Mouse (Mus musculus) neural tube, embryonic 12.5 days (tissue): ENCODE measurements at regions not wholly inside any gene's neighbourhood (a gene's known extent, or its start where the extent isn't known, plus 50 kb on each side); places are given as distances from the start of the nearest gene placed in this dataset.

Experiments used
- ATAC-seq: fragments of 200-750 bp; cut with Nextera tagmentation; 2 replicates; pipeline ENCODE4 v1.8.0; 2017; ENCODE audit warnings: low read depth, mild to moderate bottlenecking, moderate TSS enrichment, moderate library complexity; ENCODE audit not compliant: low FRiP score
- H3K27ac ChIP-seq: fragments of 300-500 bp; sonication (generic); 2 replicates; pipeline ENCODE4 v1.5.1; 2016
- H3K27me3 ChIP-seq: fragments of 300-500 bp; sonication (generic); replicated peaks from 2 replicates; pipeline ENCODE4 v1.6.1; 2016; ENCODE audit warnings: mild to moderate bottlenecking
- H3K36me3 ChIP-seq: fragments of 300-500 bp; sonication (generic); 2 replicates; pipeline ENCODE4 v1.6.1; 2016; ENCODE audit warnings: mild to moderate bottlenecking
- H3K4me1 ChIP-seq: fragments of 300-500 bp; sonication (generic); 2 replicates; pipeline ENCODE4 v1.6.1; 2016
- H3K4me2 ChIP-seq: fragments of 300-500 bp; sonication (generic); replicated peaks from 2 replicates; pipeline ENCODE4 v1.6.1; 2016; ENCODE audit warnings: mild to moderate bottlenecking
- H3K4me3 ChIP-seq: fragments of 300-500 bp; sonication (generic); 2 replicates; pipeline ENCODE4 v1.5.1; 2016
- H3K9ac ChIP-seq: fragments of 300-500 bp; sonication (generic); 2 replicates; pipeline ENCODE4 v1.6.1; 2016; ENCODE audit warnings: mild to moderate bottlenecking
- H3K9me3 ChIP-seq: fragments of 300-500 bp; sonication (generic); 2 replicates; pipeline ENCODE4 v1.6.1; 2016; ENCODE audit warnings: mild to moderate bottlenecking
- WGBS: fragments of 180-500 bp; shearing (Covaris S2); methylation state at CpG from one replicate; pipeline ENCODE4 v1.1.7; 2016; 5-methylcytosine and 5-hydroxymethylcytosine counted together

- Histone ChIP-seq H3K36me3 (no peaks in the 10 kb centered on the region), H3K9ac (no peak overlapping the region), H3K9me3 (no peaks in the 10 kb centered on the region), H3K27ac (no peak overlapping the region), H3K27me3 (no peaks in the 10 kb centered on the region), H3K4me1 (no peaks in the 10 kb centered on the region), H3K4me2 (no peak overlapping the region), H3K4me3 (no peak overlapping the region)
- WGBS = 74% methylated on average over 2 of the region's 2 CpGs
- no peak for ATAC-seq
Measured at GRCm38 (mm10) chr1:186383453-186383852, 266.3 kb upstream of the Lyplal1 start.

GRCm38 (mm10) chr1:186383006-186383405, 265.9 kb upstream of the Lyplal1 start:
- no peaks in the 10 kb centered on the region for H3K4me1 ChIP-seq
- H3K36me3 ChIP-seq = no peaks in the 10 kb centered on the region
- no peaks in the 10 kb centered on the region for H3K9me3 ChIP-seq
- no peak overlapping the region for H3K4me2 ChIP-seq
- H3K27me3 ChIP-seq = no peaks in the 10 kb centered on the region
- no peak for ATAC-seq
- no peak overlapping the region for H3K9ac ChIP-seq
- H3K4me3 ChIP-seq = no peak overlapping the region
- WGBS = 91% methylated on average over 3 of the region's 3 CpGs
- no peak overlapping the region for H3K27ac ChIP-seq

- Histone ChIP-seq H3K36me3 (no peaks in the 10 kb centered on the region), H3K27ac (no peak overlapping the region), H3K4me1 (no peaks in the 10 kb centered on the region), H3K9ac (no peak overlapping the region), H3K9me3 (no peaks in the 10 kb centered on the region), H3K27me3 (no peaks in the 10 kb centered on the region), H3K4me3 (no peak overlapping the region), H3K4me2 (no peak overlapping the region)
- whole genome bisulfite sequencing = 75% methylated on average over 10 of the region's 10 CpGs
- no peak for ATAC-seq
Measured at GRCm38 (mm10) chr1:186379938-186380847, 263.1 kb upstream of the Lyplal1 start.

- 92% methylated on average over 9 of the region's 9 CpGs for WGBS
Measured at GRCm38 (mm10) chr1:186376906-186377623, 260.0 kb upstream of the Lyplal1 start.

GRCm38 (mm10) chr1:186374009-186374649, 257.0 kb upstream of the Lyplal1 start:
- ATAC-seq = no peak
- H3K27me3 ChIP-seq = no peaks in the 10 kb centered on the region
- 89% methylated on average over 9 of the region's 9 CpGs for WGBS

More at GRCm38 (mm10) chr1:186376906-186377623, 260.0 kb upstream of the Lyplal1 start:
- Histone ChIP-seq H3K36me3 (no peaks in the 10 kb centered on the region), H3K27me3 (no peaks in the 10 kb centered on the region), H3K9me3 (no peaks in the 10 kb centered on the region), H3K4me2 (no peak overlapping the region), H3K9ac (no peak overlapping the region), H3K27ac (no peak overlapping the region), H3K4me3 (no peak overlapping the region), H3K4me1 (no peaks in the 10 kb centered on the region)
- ATAC-seq = no peak

GRCm38 (mm10) chr1:186373386-186373785, 256.3 kb upstream of the Lyplal1 start:
- Histone ChIP-seq H3K9me3 (no peaks in the 10 kb centered on the region), H3K9ac (no peak overlapping the region), H3K4me3 (no peak overlapping the region), H3K27ac (no peak overlapping the region), H3K27me3 (no peaks in the 10 kb centered on the region), H3K4me2 (no peak overlapping the region), H3K4me1 (no peaks in the 10 kb centered on the region), H3K36me3 (no peaks in the 10 kb centered on the region)
- no peak for ATAC-seq
- 70% methylated on average over 4 of the region's 4 CpGs for WGBS

More at GRCm38 (mm10) chr1:186374009-186374649, 257.0 kb upstream of the Lyplal1 start:
- Histone ChIP-seq H3K36me3 (no peaks in the 10 kb centered on the region), H3K4me2 (no peak overlapping the region), H3K27ac (no peak overlapping the region), H3K4me1 (no peaks in the 10 kb centered on the region), H3K9ac (no peak overlapping the region), H3K9me3 (no peaks in the 10 kb centered on the region), H3K4me3 (no peak overlapping the region)

- Histone ChIP-seq H3K9ac (no peak overlapping the region), H3K4me3 (no peak overlapping the region), H3K36me3 (no peaks in the 10 kb centered on the region), H3K27ac (no peak overlapping the region), H3K27me3 (no peaks in the 10 kb centered on the region), H3K9me3 (no peaks in the 10 kb centered on the region), H3K4me2 (no peak overlapping the region), H3K4me1 (no peaks in the 10 kb centered on the region)
- 96% methylated on average over 2 of the region's 2 CpGs for WGBS
- no peak for ATAC-seq
Measured at GRCm38 (mm10) chr1:186372770-186373353, 255.8 kb upstream of the Lyplal1 start.

- no peaks in the 10 kb centered on the region for H3K4me1 ChIP-seq
- ATAC-seq = no peak
- H3K4me3 ChIP-seq = no peak overlapping the region
- H3K9me3 ChIP-seq = no peaks in the 10 kb centered on the region
- H3K36me3 ChIP-seq = no peaks in the 10 kb centered on the region
- H3K4me2 ChIP-seq = no peak overlapping the region
- H3K9ac ChIP-seq = no peak overlapping the region
- 88% methylated on average over 4 of the region's 4 CpGs for WGBS
- H3K27me3 ChIP-seq = no peaks in the 10 kb centered on the region
- H3K27ac ChIP-seq = no peak overlapping the region
Measured at GRCm38 (mm10) chr1:186363356-186363755, 246.2 kb upstream of the Lyplal1 start.

GRCm38 (mm10) chr1:186358011-186358670, 241.0 kb upstream of the Lyplal1 start:
- no peaks in the 10 kb centered on the region for H3K27me3 ChIP-seq
- ATAC-seq = no peak
- WGBS = 69% methylated on average over 15 of the region's 15 CpGs
- H3K4me1 ChIP-seq = no peaks in the 10 kb centered on the region
- no peak overlapping the region for H3K4me3 ChIP-seq
- H3K9me3 ChIP-seq = no peaks in the 10 kb centered on the region
- H3K4me2 ChIP-seq = no peak overlapping the region
- no peak overlapping the region for H3K9ac ChIP-seq
- H3K27ac ChIP-seq = no peak overlapping the region
- no peaks in the 10 kb centered on the region for H3K36me3 ChIP-seq

- Histone ChIP-seq H3K36me3 (no peaks in the 10 kb centered on the region), H3K27me3 (no peaks in the 10 kb centered on the region), H3K4me3 (no peak overlapping the region), H3K4me2 (no peak overlapping the region), H3K27ac (no peak overlapping the region), H3K9me3 (no peaks in the 10 kb centered on the region), H3K4me1 (no peaks in the 10 kb centered on the region), H3K9ac (no peak overlapping the region)
- ATAC-seq = no peak
- WGBS = 62% methylated on average over 6 of the region's 6 CpGs
Measured at GRCm38 (mm10) chr1:186354742-186355141, 237.6 kb upstream of the Lyplal1 start.

GRCm38 (mm10) chr1:186354072-186354471, 237.0 kb upstream of the Lyplal1 start:
- Histone ChIP-seq H3K4me1 (no peaks in the 10 kb centered on the region), H3K27me3 (no peaks in the 10 kb centered on the region), H3K9me3 (no peaks in the 10 kb centered on the region), H3K27ac (no peak overlapping the region), H3K4me2 (no peak overlapping the region), H3K36me3 (no peaks in the 10 kb centered on the region), H3K4me3 (no peak overlapping the region), H3K9ac (no peak overlapping the region)
- ATAC-seq = no peak
